Mouse (Mus musculus): Measurements from ENCODE around the gene Stx16. TPM values are rescaled to one million over a fixed set of nuclear protein-coding genes. Genes with fewer than 3 reads are reported as not detected.

The Stx16 gene
- polyA plus RNA-seq, 1 experiment from 2014 or later: 6.2 TPM

- Histone ChIP-seq H3K27me3 (ENCODE audit: insufficient read depth, low read length) (no peaks in the 10 kb centered on the region), H3K9me3 (replicated peaks; ENCODE audit: low read length) (no peaks in the 10 kb centered on the region; the same call in none of the 2 replicates), H3K4me3 (replicated peaks; ENCODE audit: low read depth, low read length) (no peak overlapping the region), H3K9ac (ENCODE audit: low read depth, low read length) (no peak overlapping the region), H3K4me2 (ENCODE audit: low read length) (no peak overlapping the region), H3K4me1 (replicated peaks; ENCODE audit: insufficient read depth, low read length) (no peaks in the 10 kb centered on the region), H3K27ac (no peak overlapping the region), H3K36me3 (ENCODE audit: insufficient read depth, low read length) (peaks cover 57% of the 10 kb centered on the region)
- DNase-seq (ENCODE audit: low spot score): no peak
- WGBS: 92% methylated on average over 19 of the region's 19 CpGs
- no peak for TF ChIP-seq CTCF (IDR thresholded peaks at IDR 0.05; ENCODE audit: low read depth)
- ATAC-seq (replicated peaks; ENCODE audit: low FRiP score, low read depth): no peak
Observed at GRCm38 (mm10) chr2:174120631-174121030, 44.5 kb downstream of the Stx16 start.

DNA sequence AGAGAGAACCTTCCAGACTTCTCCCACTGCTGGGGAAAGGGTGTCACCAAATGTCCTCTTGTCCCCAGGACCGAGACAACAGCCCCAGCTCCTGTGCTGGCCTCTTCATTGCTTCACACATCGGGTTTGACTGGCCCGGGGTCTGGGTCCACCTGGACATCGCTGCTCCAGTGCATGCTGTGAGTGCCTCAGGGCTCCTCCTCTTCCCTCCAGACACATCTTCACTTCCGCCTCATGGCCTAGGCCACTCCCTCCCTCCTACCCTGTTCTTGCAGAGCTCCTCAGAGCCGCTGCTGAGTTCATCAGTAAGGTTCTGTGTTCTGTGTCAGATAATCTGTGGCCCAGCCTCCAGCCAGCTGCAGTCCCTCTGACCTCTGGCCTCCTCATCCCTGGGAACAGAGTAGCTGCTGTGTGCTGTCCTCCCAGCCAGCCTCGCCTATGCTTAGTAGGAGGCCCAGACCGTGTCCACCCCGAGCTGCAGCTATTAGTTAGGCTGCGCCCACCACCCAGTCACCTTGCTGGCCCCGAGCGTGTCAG lies 45.4 kb downstream of the Stx16 start:
- Histone ChIP-seq H3K9ac (ENCODE audit: low read depth, low read length) (no peak overlapping the region), H3K4me2 (ENCODE audit: low read length) (no peak overlapping the region), H3K4me1 (replicated peaks; ENCODE audit: insufficient read depth, low read length) (no peaks in the 10 kb centered on the region), H3K36me3 (ENCODE audit: insufficient read depth, low read length) (peaks cover 52% of the 10 kb centered on the region), H3K9me3 (replicated peaks; ENCODE audit: low read length) (no peaks in the 10 kb centered on the region; the same call in none of the 2 replicates), H3K4me3 (replicated peaks; ENCODE audit: low read depth, low read length) (no peak overlapping the region), H3K27me3 (ENCODE audit: insufficient read depth, low read length) (no peaks in the 10 kb centered on the region), H3K27ac (no peak overlapping the region)
- WGBS: 74% methylated on average over 12 of the region's 12 CpGs
- ATAC-seq (replicated peaks; ENCODE audit: low FRiP score, low read depth) (no peak), DNase-seq (ENCODE audit: low spot score) (no peak)
- TF ChIP-seq CTCF (IDR thresholded peaks at IDR 0.05; ENCODE audit: low read depth): no peak

DNA sequence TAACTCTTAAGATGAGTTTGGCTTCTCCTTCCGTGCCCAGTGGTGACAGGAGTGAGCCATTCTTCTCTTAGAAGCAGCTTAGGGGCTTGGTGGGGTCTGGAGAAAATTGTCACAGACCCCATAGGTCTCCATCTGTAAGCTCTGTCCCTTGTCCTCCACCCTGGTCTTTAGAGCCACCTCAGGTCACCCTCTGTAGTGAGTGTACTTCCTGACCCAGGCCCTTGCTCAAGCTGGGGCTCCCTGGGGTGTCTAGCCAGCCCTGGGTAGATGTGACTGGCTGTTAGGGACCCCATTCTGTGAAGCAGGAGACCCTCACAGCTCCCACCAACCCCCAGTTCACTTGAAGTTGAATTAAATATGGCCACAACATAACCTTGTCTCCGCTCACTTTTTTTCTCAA lies 46.2 kb downstream of the Stx16 start:
- no peaks in the 10 kb centered on the region; the same call in none of the 2 replicates for H3K9me3 ChIP-seq (replicated peaks; ENCODE audit: low read length)
- no peaks in the 10 kb centered on the region for H3K27me3 ChIP-seq (ENCODE audit: insufficient read depth, low read length)
- no peak overlapping the region for H3K4me3 ChIP-seq (replicated peaks; ENCODE audit: low read depth, low read length)
- H3K4me1 ChIP-seq (replicated peaks; ENCODE audit: insufficient read depth, low read length): no peaks in the 10 kb centered on the region; the same call in 1 of the 2 replicates
- ATAC-seq (replicated peaks; ENCODE audit: low FRiP score, low read depth) (no peak), DNase-seq (ENCODE audit: low spot score) (no peak)
- H3K36me3 ChIP-seq (ENCODE audit: insufficient read depth, low read length): peaks cover 46% of the 10 kb centered on the region
- H3K27ac ChIP-seq: no peak overlapping the region
- no peak overlapping the region for H3K9ac ChIP-seq (ENCODE audit: low read depth, low read length)
- TF ChIP-seq CTCF (IDR thresholded peaks at IDR 0.05; ENCODE audit: low read depth): no peak
- 98% methylated on average over 2 of the region's 2 CpGs for WGBS
- H3K4me2 ChIP-seq (ENCODE audit: low read length): no peak overlapping the region

DNA sequence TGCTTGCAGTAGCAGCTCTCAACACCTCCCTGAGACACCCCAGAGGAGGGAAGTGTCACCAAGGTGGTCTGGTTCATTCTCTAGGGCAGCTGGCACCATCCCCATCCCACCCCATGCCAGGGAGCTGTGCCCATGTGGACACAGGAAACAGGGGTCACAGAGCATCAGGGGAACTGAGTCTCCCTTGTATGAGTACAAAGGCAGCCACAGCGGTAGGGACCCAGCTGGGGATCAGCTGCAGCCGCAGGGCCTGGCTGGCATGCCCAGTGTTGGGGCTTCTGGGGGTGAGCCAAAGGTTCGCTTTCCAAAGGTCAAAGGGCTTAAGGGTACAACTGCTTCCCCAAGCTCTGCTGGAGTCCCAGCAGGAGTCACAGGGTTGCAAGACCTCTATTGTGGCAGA lies 47.6 kb downstream of the Stx16 start:
- Histone ChIP-seq H3K4me2 (ENCODE audit: low read length) (no peak overlapping the region), H3K9me3 (replicated peaks; ENCODE audit: low read length) (no peaks in the 10 kb centered on the region; the same call in none of the 2 replicates), H3K27ac (no peak overlapping the region), H3K4me3 (replicated peaks; ENCODE audit: low read depth, low read length) (no peak overlapping the region), H3K27me3 (ENCODE audit: insufficient read depth, low read length) (no peaks in the 10 kb centered on the region), H3K9ac (ENCODE audit: low read depth, low read length) (no peak overlapping the region), H3K36me3 (ENCODE audit: insufficient read depth, low read length) (peaks cover 45% of the 10 kb centered on the region), H3K4me1 (replicated peaks; ENCODE audit: insufficient read depth, low read length) (no peaks in the 10 kb centered on the region; the same call in 1 of the 2 replicates)
- TF ChIP-seq CTCF (IDR thresholded peaks at IDR 0.05; ENCODE audit: low read depth): no peak
- DNase-seq (ENCODE audit: low spot score) (no peak), ATAC-seq (replicated peaks; ENCODE audit: low FRiP score, low read depth) (no peak)
- 90% methylated on average over 3 of the region's 3 CpGs for WGBS

- no peak overlapping the region for H3K9ac ChIP-seq (ENCODE audit: low read depth, low read length)
- ATAC-seq (replicated peaks; ENCODE audit: low FRiP score, low read depth) (peak; percentile 40; the same call in 1 of the 2 replicates), DNase-seq (ENCODE audit: low spot score) (peak; percentile 73)
- TF ChIP-seq CTCF (IDR thresholded peaks at IDR 0.05; ENCODE audit: low read depth): no peak
- H3K27me3 ChIP-seq (ENCODE audit: insufficient read depth, low read length): no peaks in the 10 kb centered on the region
- no peak overlapping the region for H3K27ac ChIP-seq
- 8% methylated on average over 19 of the region's 21 CpGs for WGBS
- H3K4me1 ChIP-seq (replicated peaks; ENCODE audit: insufficient read depth, low read length): no peaks in the 10 kb centered on the region; the same call in 1 of the 2 replicates
- H3K9me3 ChIP-seq (replicated peaks; ENCODE audit: low read length): no peaks in the 10 kb centered on the region; the same call in none of the 2 replicates
- peak overlapping the region; percentile 30 for H3K4me2 ChIP-seq (ENCODE audit: low read length)
- H3K36me3 ChIP-seq (ENCODE audit: insufficient read depth, low read length): peaks cover 22% of the 10 kb centered on the region
- H3K4me3 ChIP-seq (replicated peaks; ENCODE audit: low read depth, low read length): no peak overlapping the region
Observed at GRCm38 (mm10) chr2:174126522-174127375, 50.6 kb downstream of the Stx16 start.

DNA sequence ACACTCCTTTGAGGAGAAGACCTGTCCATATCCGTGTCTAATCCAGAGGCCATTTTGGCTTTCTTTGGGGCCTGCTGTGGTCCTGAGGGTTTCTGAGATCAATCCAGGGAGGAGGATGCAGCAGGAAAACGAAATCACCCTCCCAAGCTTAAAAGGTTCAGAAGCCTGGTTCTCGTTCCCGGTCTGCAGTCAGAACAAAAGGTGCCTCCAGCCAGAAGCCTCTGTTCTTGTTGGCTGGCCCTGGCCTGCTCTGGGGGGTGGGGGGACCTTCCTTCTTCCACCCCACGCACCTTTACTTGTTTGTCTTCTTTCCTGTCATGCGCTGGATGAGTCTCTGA lies 51.2 kb downstream of the Stx16 start:
- Histone ChIP-seq H3K4me2 (ENCODE audit: low read length) (peak overlapping the region; percentile 30; the same call in 1 of the 2 replicates), H3K36me3 (ENCODE audit: insufficient read depth, low read length) (0 out of 2 replicates have a peak, but pooled peaks cover 16% of the 10 kb centered on the region), H3K9ac (ENCODE audit: low read depth, low read length) (no peak overlapping the region), H3K4me3 (replicated peaks; ENCODE audit: low read depth, low read length) (no peak overlapping the region), H3K27me3 (ENCODE audit: insufficient read depth, low read length) (no peaks in the 10 kb centered on the region), H3K9me3 (replicated peaks; ENCODE audit: low read length) (no peaks in the 10 kb centered on the region; the same call in none of the 2 replicates), H3K4me1 (replicated peaks; ENCODE audit: insufficient read depth, low read length) (no peaks in the 10 kb centered on the region; the same call in 1 of the 2 replicates), H3K27ac (no peak overlapping the region)
- DNase-seq (ENCODE audit: low spot score) (no peak), ATAC-seq (replicated peaks; ENCODE audit: low FRiP score, low read depth) (0 out of 2 replicates have a peak, but pooled peaks have one; percentile 1)
- 44% methylated on average over 6 of the region's 6 CpGs for WGBS
- TF ChIP-seq CTCF (IDR thresholded peaks at IDR 0.05; ENCODE audit: low read depth): no peak

Measured in kidney, postnatal 0 days (tissue).